Mouse (Mus musculus) forebrain, embryonic 15.5 days (tissue): ENCODE measurements around the gene Shd. TPM values are rescaled to one million over a fixed set of nuclear protein-coding genes. Genes with fewer than 3 reads are reported as not detected.

Source experiments
- ATAC-seq: fragments of 200-750 bp; cut with Nextera tagmentation; replicated peaks from 2 replicates; pipeline ENCODE4 v1.8.0; 2017; ENCODE audit warnings: mild to moderate bottlenecking, moderate TSS enrichment, moderate library complexity
- H3K27ac ChIP-seq: fragments of 300-500 bp; sonication (generic); replicated peaks from 2 replicates; pipeline ENCODE4 v1.5.1; 2015; ENCODE audit warnings: mild to moderate bottlenecking, inconsistent platforms
- H3K27me3 ChIP-seq: fragments of 300-500 bp; sonication (generic); 2 replicates; pipeline ENCODE4 v1.6.1; 2015; ENCODE audit warnings: inconsistent platforms
- H3K36me3 ChIP-seq: fragments of 300-500 bp; sonication (generic); 2 replicates; pipeline ENCODE4 v1.6.1; 2015; ENCODE audit warnings: mild to moderate bottlenecking, inconsistent platforms
- H3K4me1 ChIP-seq: fragments of 300-500 bp; sonication (generic); 2 replicates; pipeline ENCODE4 v1.6.1; 2015; ENCODE audit warnings: inconsistent platforms
- H3K4me2 ChIP-seq: fragments of 300-500 bp; sonication (generic); replicated peaks from 2 replicates; pipeline ENCODE4 v1.6.1; 2015; ENCODE audit warnings: mild to moderate bottlenecking, inconsistent platforms
- H3K4me3 ChIP-seq: fragments of 300-500 bp; sonication (generic); 2 replicates; pipeline ENCODE4 v1.5.1; 2015; ENCODE audit warnings: mild to moderate bottlenecking, inconsistent platforms
- H3K9ac ChIP-seq: fragments of 300-500 bp; sonication (generic); replicated peaks from 2 replicates; pipeline ENCODE4 v1.6.1; 2015; ENCODE audit warnings: mild to moderate bottlenecking, inconsistent platforms
- H3K9me3 ChIP-seq: fragments of 300-500 bp; sonication (generic); 2 replicates; pipeline ENCODE4 v1.6.1; 2016; ENCODE audit warnings: inconsistent platforms
- WGBS: fragments of 180-500 bp; shearing (Covaris S2); methylation state at CpG from one replicate; pipeline ENCODE4 v1.1.7; 2015; ENCODE audit warnings: mixed read lengths; 5-methylcytosine and 5-hydroxymethylcytosine counted together
- polyA plus RNA-seq: library from polyadenylated mRNA; unstranded; fragments of >200 nt; fragmentation: Nextera tagmentation; extraction: Ambion mirVana; gene quantifications from 2 replicates; pipeline ENCODE4 v1.2.1, GENCODE M21; 2015

Shd gene
- polyA plus RNA-seq, 1 experiment from 2014 or later, result 118 TPM

DNA sequence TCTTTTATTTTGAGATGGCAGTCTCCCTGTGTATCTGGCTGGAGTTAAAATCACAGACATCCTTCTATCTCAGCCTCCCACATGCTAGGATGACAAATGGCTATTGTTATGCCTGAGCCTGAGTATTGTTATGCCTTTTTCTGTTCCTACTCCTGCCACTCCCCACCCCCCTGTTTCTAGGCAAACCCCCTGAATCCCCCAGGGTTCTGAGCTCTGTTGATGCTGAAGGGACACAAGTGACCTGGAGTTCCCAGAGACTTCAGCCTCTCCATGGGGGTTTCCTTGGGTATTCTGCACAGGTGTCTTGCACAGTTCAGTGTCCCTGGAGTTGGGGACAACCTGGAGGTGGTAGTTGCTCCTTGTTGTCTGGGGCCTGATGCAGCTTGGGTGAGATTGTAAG is 18.2 kb upstream of the Shd start:
- Histone ChIP-seq H3K27me3 (0 out of 2 replicates have a peak, but pooled peaks cover 3% of the 10 kb centered on the region), H3K4me2 (no peak overlapping the region), H3K9ac (no peak overlapping the region), H3K27ac (no peak overlapping the region), H3K9me3 (no peaks in the 10 kb centered on the region), H3K36me3 (no peaks in the 10 kb centered on the region), H3K4me3 (no peak overlapping the region), H3K4me1 (peaks cover 15% of the 10 kb centered on the region)
- no peak for ATAC-seq

DNA sequence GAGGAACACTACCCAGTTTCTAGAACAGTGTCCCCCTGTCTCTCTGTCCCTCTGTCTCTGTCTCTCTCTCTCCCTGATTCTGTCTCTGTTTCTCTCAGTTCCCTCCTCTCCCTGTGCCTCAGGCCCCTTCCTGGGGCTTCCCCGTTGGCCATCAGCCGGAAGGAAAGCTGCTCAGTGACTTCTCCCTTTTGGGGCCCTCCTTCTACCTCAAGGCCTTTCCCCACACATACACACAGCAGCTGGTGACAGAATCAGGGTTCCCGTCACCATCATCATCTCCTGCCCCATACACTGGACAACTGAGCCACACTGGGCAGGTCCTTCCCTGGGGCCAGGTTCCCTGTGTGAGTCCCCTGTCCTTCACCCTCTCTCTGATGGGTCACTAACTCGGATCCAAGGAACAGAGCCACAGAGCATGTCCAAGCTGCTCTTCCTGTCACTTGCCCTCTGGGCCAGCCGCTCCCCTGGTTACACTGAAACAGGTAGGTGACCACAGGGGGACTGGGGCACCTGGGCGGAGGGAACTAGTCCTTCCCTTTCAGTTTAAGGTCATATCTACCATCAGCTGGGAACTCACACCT is 17.7 kb upstream of the Shd start, which contains the start of gene Ebi3:
Gene Ebi3 (plus strand): TSS at position 194 of the 581 bp plus-strand sequence.
- no peaks in the 10 kb centered on the region for H3K36me3 ChIP-seq
- no peaks in the 10 kb centered on the region for H3K9me3 ChIP-seq
- no peak within 1 kb of the TSS for H3K27ac ChIP-seq
- 0 out of 2 replicates have a peak, but pooled peaks cover 3% of the 10 kb centered on the region for H3K27me3 ChIP-seq
- no peak within 1 kb of the TSS for H3K4me3 ChIP-seq
- 75% methylated on average over 6 of the region's 6 CpGs for WGBS
- no peak for ATAC-seq
- H3K4me1 ChIP-seq, result peaks cover 20% of the 10 kb centered on the region
- no peak within 1 kb of the TSS for H3K9ac ChIP-seq
- no peak within 1 kb of the TSS for H3K4me2 ChIP-seq

DNA sequence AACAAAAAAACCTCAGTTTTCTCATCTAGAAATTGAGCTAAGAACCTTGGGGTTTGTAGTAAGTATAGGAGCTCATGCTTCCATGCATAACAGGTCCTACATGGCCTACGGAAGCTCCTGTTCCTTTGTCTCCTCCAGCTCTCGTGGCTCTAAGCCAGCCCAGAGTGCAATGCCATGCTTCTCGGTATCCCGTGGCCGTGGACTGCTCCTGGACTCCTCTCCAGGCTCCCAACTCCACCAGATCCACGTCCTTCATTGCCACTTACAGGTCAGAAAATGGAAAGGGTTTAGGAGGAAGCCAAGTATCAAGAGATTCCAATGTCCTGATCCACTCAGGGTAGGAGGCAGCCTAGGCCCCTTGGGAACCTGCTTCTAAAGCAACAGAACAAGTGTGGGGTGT is 16.5 kb upstream of the Shd start:
- Histone ChIP-seq H3K4me2 (no peak overlapping the region), H3K4me1 (peaks cover 32% of the 10 kb centered on the region), H3K9me3 (no peaks in the 10 kb centered on the region), H3K36me3 (no peaks in the 10 kb centered on the region), H3K27ac (no peak overlapping the region), H3K4me3 (no peak overlapping the region), H3K27me3 (0 out of 2 replicates have a peak, but pooled peaks cover 3% of the 10 kb centered on the region), H3K9ac (no peak overlapping the region)
- ATAC-seq, result no peak
- WGBS, result 82% methylated on average over 6 of the region's 6 CpGs

- Histone ChIP-seq H3K4me3 (no peak overlapping the region), H3K27ac (no peak overlapping the region), H3K4me2 (no peak overlapping the region), H3K9me3 (no peaks in the 10 kb centered on the region), H3K36me3 (no peaks in the 10 kb centered on the region), H3K27me3 (0 out of 2 replicates have a peak, but pooled peaks cover 3% of the 10 kb centered on the region), H3K9ac (no peak overlapping the region), H3K4me1 (peaks cover 32% of the 10 kb centered on the region)
- WGBS, result 46% methylated on average over 16 of the region's 16 CpGs
- ATAC-seq, result no peak
Observed at GRCm38 (mm10) chr17:55954229-55954628, 16.0 kb upstream of the Shd start.

DNA sequence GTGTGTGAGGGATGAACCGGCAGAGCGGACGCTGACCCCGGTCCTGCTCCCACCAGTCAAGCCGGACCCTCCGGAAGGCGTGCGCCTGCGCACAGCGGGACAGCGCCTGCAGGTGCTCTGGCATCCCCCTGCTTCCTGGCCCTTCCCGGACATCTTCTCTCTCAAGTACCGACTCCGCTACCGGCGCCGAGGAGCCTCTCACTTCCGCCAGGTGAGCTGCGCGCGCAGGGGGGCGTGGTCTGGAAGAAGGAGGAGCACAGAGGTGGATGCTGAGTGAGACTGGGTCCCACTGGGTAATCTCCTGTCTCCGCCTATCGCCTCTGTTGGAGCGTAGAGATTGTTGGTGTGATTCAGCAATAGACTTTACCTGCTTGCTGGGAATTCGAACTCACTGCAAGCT is 14.1 kb upstream of the Shd start:
- Histone ChIP-seq H3K4me1 (peaks cover 40% of the 10 kb centered on the region), H3K27ac (peak overlapping the region; percentile 35)
- 2% methylated on average over 26 of the region's 26 CpGs for whole genome bisulfite sequencing

DNA sequence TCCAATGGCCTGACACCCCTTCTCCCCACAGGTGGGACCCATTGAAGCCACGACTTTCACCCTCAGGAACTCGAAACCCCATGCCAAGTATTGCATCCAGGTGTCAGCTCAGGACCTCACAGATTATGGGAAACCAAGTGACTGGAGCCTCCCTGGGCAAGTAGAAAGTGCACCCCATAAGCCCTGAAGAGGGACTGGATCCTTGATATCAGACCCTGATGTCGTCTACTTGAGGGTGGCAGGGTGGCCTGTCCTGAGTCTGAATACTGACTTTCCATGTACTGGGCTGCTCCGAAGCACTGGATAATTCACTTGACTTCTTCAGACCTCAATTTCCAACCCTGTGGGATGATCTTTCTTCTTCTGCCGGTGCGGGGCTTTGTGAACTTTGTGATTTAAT is 13.7 kb upstream of the Shd start:
- 0 out of 2 replicates have a peak, but pooled peaks cover 4% of the 10 kb centered on the region for H3K36me3 ChIP-seq
- H3K9ac ChIP-seq, result peak overlapping the region; percentile 68
- no peak for ATAC-seq
- WGBS, result 31% methylated on average over 6 of the region's 6 CpGs
- H3K27ac ChIP-seq, result peak overlapping the region; percentile 35
- H3K4me3 ChIP-seq, result peak overlapping the region; percentile 61
- no peaks in the 10 kb centered on the region for H3K9me3 ChIP-seq
- H3K4me2 ChIP-seq, result peak overlapping the region; percentile 91
- H3K27me3 ChIP-seq, result 0 out of 2 replicates have a peak, but pooled peaks cover 3% of the 10 kb centered on the region
- peaks cover 40% of the 10 kb centered on the region for H3K4me1 ChIP-seq

More for the DNA sequence above, 14.1 kb upstream of the Shd start:
- Histone ChIP-seq H3K9me3 (no peaks in the 10 kb centered on the region), H3K4me3 (peak overlapping the region; percentile 61), H3K36me3 (no peaks in the 10 kb centered on the region), H3K4me2 (peak overlapping the region; percentile 91), H3K9ac (peak overlapping the region; percentile 68), H3K27me3 (0 out of 2 replicates have a peak, but pooled peaks cover 3% of the 10 kb centered on the region)
- ATAC-seq, result peak; percentile 9; the same call in 1 of the 2 replicates

- no peak for ATAC-seq
- Histone ChIP-seq H3K27ac (no peak overlapping the region), H3K36me3 (peaks cover 5% of the 10 kb centered on the region; the same call in 1 of the 2 replicates), H3K4me3 (no peak overlapping the region), H3K9ac (no peak overlapping the region), H3K4me1 (peaks cover 40% of the 10 kb centered on the region), H3K4me2 (peak overlapping the region; percentile 91), H3K9me3 (no peaks in the 10 kb centered on the region), H3K27me3 (0 out of 2 replicates have a peak, but pooled peaks cover 3% of the 10 kb centered on the region)
- 13% methylated on average over 9 of the region's 9 CpGs for WGBS
Observed at GRCm38 (mm10) chr17:55957168-55957567, 13.1 kb upstream of the Shd start.

- peak overlapping the region; percentile 97 for H3K27ac ChIP-seq
- WGBS, result 83% methylated on average over 13 of the region's 13 CpGs
- peak overlapping the region; percentile 66 for H3K4me2 ChIP-seq
- ATAC-seq, result no peak
- H3K4me3 ChIP-seq, result peak overlapping the region; percentile 55
- peak overlapping the region; percentile 54 for H3K9ac ChIP-seq
- peaks cover 40% of the 10 kb centered on the region for H3K4me1 ChIP-seq
- H3K27me3 ChIP-seq, result 0 out of 2 replicates have a peak, but pooled peaks cover 3% of the 10 kb centered on the region
- H3K9me3 ChIP-seq, result no peaks in the 10 kb centered on the region
- peaks cover 8% of the 10 kb centered on the region; the same call in 1 of the 2 replicates for H3K36me3 ChIP-seq
Observed at GRCm38 (mm10) chr17:55957726-55958583, 12.3 kb upstream of the Shd start.

DNA sequence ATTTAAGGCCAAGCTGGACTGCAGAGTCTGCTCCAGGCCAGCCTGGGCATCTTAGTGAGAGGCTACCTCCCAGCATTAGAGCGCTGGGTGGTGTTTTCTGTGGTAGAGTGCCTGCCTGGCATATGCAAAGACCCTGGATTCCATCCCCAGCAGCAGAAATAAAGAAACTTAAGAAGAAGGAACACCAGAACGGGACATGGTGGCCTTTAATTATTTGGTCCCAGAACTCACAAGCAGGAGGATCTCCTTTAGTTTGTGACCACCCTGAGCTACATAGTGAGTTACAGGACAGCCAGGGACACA is 11.7 kb upstream of the Shd start:
- peak overlapping the region; percentile 54 for H3K9ac ChIP-seq
- peak overlapping the region; percentile 66 for H3K4me2 ChIP-seq
- peak overlapping the region; percentile 97 for H3K27ac ChIP-seq
- peak overlapping the region; percentile 55 for H3K4me3 ChIP-seq
- ATAC-seq, result no peak
- no peaks in the 10 kb centered on the region for H3K9me3 ChIP-seq
- 0 out of 2 replicates have a peak, but pooled peaks cover 3% of the 10 kb centered on the region for H3K27me3 ChIP-seq
- H3K36me3 ChIP-seq, result peaks cover 8% of the 10 kb centered on the region; the same call in 1 of the 2 replicates
- WGBS, result 27% methylated on average over 2 of the region's 2 CpGs
- peaks cover 40% of the 10 kb centered on the region for H3K4me1 ChIP-seq

GRCm38 (mm10) chr17:55958918-55959728 is 11.1 kb upstream of the Shd start, which contains the start of gene Yju2:
Gene Yju2 (plus strand): TSS chr17:55959099.
- Histone ChIP-seq H3K36me3 (peaks cover 8% of the 10 kb centered on the region; the same call in 1 of the 2 replicates), H3K9me3 (no peaks in the 10 kb centered on the region), H3K4me2 (peak within 1 kb of the TSS; percentile 66), H3K27me3 (0 out of 2 replicates have a peak, but pooled peaks cover 2% of the 10 kb centered on the region), H3K4me3 (peak within 1 kb of the TSS; percentile 55), H3K4me1 (peaks cover 40% of the 10 kb centered on the region), H3K9ac (peak within 1 kb of the TSS; percentile 54), H3K27ac (peak within 1 kb of the TSS; percentile 97)
- peak; percentile 93 for ATAC-seq
- under 1% methylated on average over 46 of the region's 46 CpGs for WGBS

- Histone ChIP-seq H3K36me3 (peaks cover 13% of the 10 kb centered on the region; the same call in 1 of the 2 replicates), H3K4me3 (peak overlapping the region; percentile 55), H3K9ac (peak overlapping the region; percentile 43), H3K27ac (peak overlapping the region; percentile 97), H3K4me2 (peak overlapping the region; percentile 66), H3K9me3 (no peaks in the 10 kb centered on the region), H3K4me1 (peaks cover 40% of the 10 kb centered on the region), H3K27me3 (no peaks in the 10 kb centered on the region)
- 75% methylated on average over 10 of the region's 10 CpGs for WGBS
- ATAC-seq, result no peak
Observed at GRCm38 (mm10) chr17:55959946-55960740, 10.1 kb upstream of the Shd start.
